Mouse (Mus musculus) cerebellum, adult 18-20 months (tissue): ENCODE results near the gene Homer2.

Source experiments
- DNase-seq, 2 experiments: peaks; one replicate each; pipeline ENCODE4 v3.0.0; 2021

Homer2 gene

GRCm38 (mm10) chr7:81707471-81708140 lies at the start of gene Homer2:
TSS of gene Homer2 (minus strand) at chr7:81707527.
- DNase-seq: peak; percentile 16 to 30

GRCm38 (mm10) chr7:81747956-81748355 lies 40.6 kb upstream of the Homer2 start:
- DNase-seq: no peak

GRCm38 (mm10) chr7:81744145-81744544 lies 36.8 kb upstream of the Homer2 start:
- peak; percentile 28 to 40 for DNase-seq

GRCm38 (mm10) chr7:81740010-81740409 lies 32.7 kb upstream of the Homer2 start:
- no peak for DNase-seq

- no peak for DNase-seq
These were observed 31.5 kb upstream of the Homer2 start for GRCm38 (mm10) chr7:81738720-81739385.

- DNase-seq: no peak
These were observed 28.1 kb upstream of the Homer2 start for GRCm38 (mm10) chr7:81735300-81736048.

GRCm38 (mm10) chr7:81732183-81733089 lies 25.1 kb upstream of the Homer2 start:
- DNase-seq: no peak

GRCm38 (mm10) chr7:81731181-81731651 lies 23.9 kb upstream of the Homer2 start:
- no peak for DNase-seq

GRCm38 (mm10) chr7:81729787-81730186 lies 22.5 kb upstream of the Homer2 start:
- DNase-seq: no peak

GRCm38 (mm10) chr7:81727716-81728115 lies 20.4 kb upstream of the Homer2 start:
- DNase-seq: no peak

- DNase-seq: no peak
These were observed 19.3 kb upstream of the Homer2 start for GRCm38 (mm10) chr7:81726728-81727005.

- DNase-seq: no peak
These were observed 18.8 kb upstream of the Homer2 start for GRCm38 (mm10) chr7:81725986-81726727.

GRCm38 (mm10) chr7:81723851-81724250 lies 16.5 kb upstream of the Homer2 start:
- DNase-seq: no peak

GRCm38 (mm10) chr7:81721271-81721670 lies 13.9 kb upstream of the Homer2 start:
- peak; percentile 12 to 25 for DNase-seq

- no peak for DNase-seq
These were observed 11.9 kb upstream of the Homer2 start for GRCm38 (mm10) chr7:81719216-81719661.

GRCm38 (mm10) chr7:81718657-81719056 lies 11.3 kb upstream of the Homer2 start:
- DNase-seq: no peak

GRCm38 (mm10) chr7:81710166-81710565 lies 2.8 kb upstream of the Homer2 start:
- no peak for DNase-seq

GRCm38 (mm10) chr7:81708165-81708564 lies 838 bp upstream of the Homer2 start:
- no peak for DNase-seq

GRCm38 (mm10) chr7:81706416-81707391 lies 623 bp downstream of the Homer2 start:
- DNase-seq: peak; percentile 19 to 61

GRCm38 (mm10) chr7:81706027-81706415 lies 1.3 kb downstream of the Homer2 start:
- peak in 1 of 2 experiments; percentile 22 for DNase-seq

GRCm38 (mm10) chr7:81698357-81698756 lies 9.0 kb downstream of the Homer2 start:
- no peak for DNase-seq
